Mouse (Mus musculus): Measurements from ENCODE around the gene Trappc6a.
A peak's percentile ranks its signal among the peaks of the same experiment; 100 is the strongest.

Trappc6a gene

GRCm38 (mm10) chr7:19523757-19524419, 15.7 kb downstream of the Trappc6a start:
- peak; percentile 75 for DNase-seq (ENCODE audit: low read depth, low spot score)

- DNase-seq (ENCODE audit: low read depth, low spot score): no peak
Observed at GRCm38 (mm10) chr7:19524420-19525104, 16.4 kb downstream of the Trappc6a start.

DNA sequence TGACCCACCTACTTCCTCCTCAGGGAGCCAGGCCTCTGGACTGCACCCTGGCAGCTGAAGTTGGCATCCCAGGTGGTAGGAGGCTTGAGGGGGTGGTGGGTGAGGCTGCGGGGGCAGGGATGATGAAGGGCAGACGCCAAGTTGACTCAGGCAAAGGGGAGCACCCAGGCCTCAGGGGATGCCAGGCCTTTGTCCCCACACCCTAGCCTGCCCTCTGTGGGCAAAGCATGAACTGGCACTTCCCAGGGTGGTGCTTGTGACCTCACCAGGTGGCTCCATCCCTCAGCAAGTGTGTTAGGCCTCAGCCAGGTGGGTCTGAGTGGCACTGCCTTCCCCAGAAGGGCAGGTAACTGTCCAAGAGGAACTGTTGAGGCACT, 16.9 kb downstream of the Trappc6a start:
- no peak for DNase-seq (ENCODE audit: low read depth, low spot score)

DNA sequence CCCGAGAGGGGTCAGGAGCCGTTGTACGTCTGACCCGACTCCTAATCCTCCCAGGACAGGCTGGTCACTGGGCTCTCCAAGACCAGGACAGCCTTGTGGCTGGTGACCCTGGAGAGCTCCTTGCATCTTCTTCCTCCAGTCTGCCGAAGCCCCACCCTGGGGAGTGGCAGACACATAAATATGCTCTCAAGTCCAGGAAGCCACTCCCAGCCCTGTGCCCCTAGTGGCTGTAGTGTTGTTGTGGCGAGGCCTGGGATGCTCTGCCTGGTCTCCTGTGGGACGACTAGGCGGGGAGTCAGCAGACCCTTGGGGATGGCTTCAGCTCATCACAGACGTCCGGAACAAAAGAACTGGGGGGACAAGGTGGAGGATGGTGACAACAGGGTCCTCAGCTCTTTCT, 22.9 kb downstream of the Trappc6a start:
- no peak for DNase-seq (ENCODE audit: low read depth, low spot score)

- no peak for DNase-seq (ENCODE audit: low read depth, low spot score)
Observed at GRCm38 (mm10) chr7:19532240-19532639, 24.0 kb downstream of the Trappc6a start.

GRCm38 (mm10) chr7:19534676-19535075, 26.5 kb downstream of the Trappc6a start:
- no peak for DNase-seq (ENCODE audit: low read depth, low spot score)

DNA sequence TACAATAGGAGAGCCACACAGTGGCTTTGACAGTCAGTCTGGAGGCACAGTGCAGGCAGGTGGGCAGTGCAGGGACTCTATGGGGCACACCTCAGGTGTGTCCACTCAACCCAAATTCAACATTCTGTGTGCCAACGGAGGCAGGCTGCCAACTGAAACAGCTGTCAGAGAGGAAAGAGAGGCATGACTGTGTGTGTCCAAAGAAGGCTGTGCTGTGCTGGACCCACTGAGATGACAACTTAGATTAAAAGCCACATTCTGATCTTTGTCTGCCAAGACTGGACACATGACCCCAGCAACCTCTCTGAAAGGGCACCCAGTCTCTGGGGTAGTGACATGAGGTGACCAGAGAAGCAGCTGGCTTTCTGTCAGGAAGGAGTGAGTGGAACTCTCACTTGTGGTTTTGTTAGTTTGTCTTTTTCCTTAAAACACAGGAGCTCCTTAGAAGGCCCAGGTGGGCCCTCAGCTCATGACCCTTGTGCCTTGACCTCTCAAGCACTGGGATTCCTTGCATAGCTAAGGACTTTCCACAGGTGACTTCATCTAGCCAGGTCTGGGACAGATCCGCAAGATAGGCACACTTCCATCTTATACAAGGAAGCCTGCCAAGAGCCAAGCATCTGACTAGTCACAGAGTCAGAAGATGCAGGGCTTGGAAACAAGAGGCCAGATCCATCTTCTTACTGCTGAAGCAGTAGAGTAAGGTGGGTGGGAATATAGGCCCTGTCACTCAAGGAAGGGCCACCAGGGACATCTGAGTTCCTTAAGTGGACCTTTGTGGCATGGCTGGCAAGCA, 32.8 kb downstream of the Trappc6a start:
- DNase-seq (ENCODE audit: low read depth, low spot score): no peak

- no peak for DNase-seq (ENCODE audit: low read depth, low spot score)
Observed at GRCm38 (mm10) chr7:19541681-19542154, 33.5 kb downstream of the Trappc6a start.

- DNase-seq (ENCODE audit: low read depth, low spot score): no peak
Observed at GRCm38 (mm10) chr7:19542155-19542691, 34.0 kb downstream of the Trappc6a start.

- DNase-seq (ENCODE audit: low read depth, low spot score): no peak
Observed at GRCm38 (mm10) chr7:19543584-19543983, 35.4 kb downstream of the Trappc6a start.

DNA sequence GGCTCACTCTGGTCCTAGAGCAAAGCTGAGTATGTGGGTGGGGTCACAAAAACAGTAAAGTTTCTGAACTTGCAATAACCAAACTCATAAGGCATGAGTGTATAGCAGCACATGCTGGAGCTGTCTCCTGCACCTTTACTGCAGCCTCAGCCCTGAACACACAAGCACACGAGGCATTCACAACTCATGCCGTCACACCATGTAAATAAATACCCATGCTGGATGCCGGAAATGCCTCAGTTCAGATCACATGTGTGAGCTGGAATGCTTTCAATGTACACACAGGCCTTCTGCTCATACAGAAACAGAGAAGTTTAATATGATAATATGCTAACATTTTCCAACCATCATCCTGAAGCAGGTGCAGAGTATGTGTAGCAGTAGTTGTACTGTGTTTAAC, 37.8 kb downstream of the Trappc6a start:
- no peak for DNase-seq (ENCODE audit: low read depth, low spot score)

- no peak for DNase-seq (ENCODE audit: low read depth, low spot score)
Observed at GRCm38 (mm10) chr7:19547344-19547969, 39.3 kb downstream of the Trappc6a start.

- no peak for DNase-seq (ENCODE audit: low read depth, low spot score)
Observed at GRCm38 (mm10) chr7:19549394-19549793, 41.2 kb downstream of the Trappc6a start.

GRCm38 (mm10) chr7:19551634-19552033, 43.4 kb downstream of the Trappc6a start:
- DNase-seq (ENCODE audit: low read depth, low spot score): no peak

- peak; percentile 43 for DNase-seq (ENCODE audit: low read depth, low spot score)
Observed at GRCm38 (mm10) chr7:19552443-19552842, 44.2 kb downstream of the Trappc6a start.

DNA sequence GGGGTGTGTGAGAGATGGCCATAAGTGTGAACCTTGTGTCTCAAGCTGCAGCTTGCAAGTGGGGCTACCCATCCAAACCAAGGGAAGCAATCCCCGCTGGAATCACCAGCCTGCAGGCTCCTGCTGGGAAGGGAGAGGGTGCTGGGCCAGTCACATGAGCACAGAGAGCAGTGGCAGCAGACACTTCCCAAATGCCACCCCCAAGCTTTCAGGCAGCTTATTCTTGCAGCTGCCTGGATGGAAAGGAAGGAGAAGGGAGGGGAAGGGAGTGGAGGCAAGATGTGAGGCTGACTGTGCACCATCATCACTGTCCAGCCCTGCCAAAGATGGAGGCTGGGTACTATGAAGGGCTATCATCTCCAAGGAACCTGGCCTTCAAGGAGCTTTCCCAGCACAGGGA, 46.0 kb downstream of the Trappc6a start:
- DNase-seq (ENCODE audit: low read depth, low spot score): no peak

GRCm38 (mm10) chr7:19557086-19557485, 48.9 kb downstream of the Trappc6a start:
- no peak for DNase-seq (ENCODE audit: low read depth, low spot score)

DNA sequence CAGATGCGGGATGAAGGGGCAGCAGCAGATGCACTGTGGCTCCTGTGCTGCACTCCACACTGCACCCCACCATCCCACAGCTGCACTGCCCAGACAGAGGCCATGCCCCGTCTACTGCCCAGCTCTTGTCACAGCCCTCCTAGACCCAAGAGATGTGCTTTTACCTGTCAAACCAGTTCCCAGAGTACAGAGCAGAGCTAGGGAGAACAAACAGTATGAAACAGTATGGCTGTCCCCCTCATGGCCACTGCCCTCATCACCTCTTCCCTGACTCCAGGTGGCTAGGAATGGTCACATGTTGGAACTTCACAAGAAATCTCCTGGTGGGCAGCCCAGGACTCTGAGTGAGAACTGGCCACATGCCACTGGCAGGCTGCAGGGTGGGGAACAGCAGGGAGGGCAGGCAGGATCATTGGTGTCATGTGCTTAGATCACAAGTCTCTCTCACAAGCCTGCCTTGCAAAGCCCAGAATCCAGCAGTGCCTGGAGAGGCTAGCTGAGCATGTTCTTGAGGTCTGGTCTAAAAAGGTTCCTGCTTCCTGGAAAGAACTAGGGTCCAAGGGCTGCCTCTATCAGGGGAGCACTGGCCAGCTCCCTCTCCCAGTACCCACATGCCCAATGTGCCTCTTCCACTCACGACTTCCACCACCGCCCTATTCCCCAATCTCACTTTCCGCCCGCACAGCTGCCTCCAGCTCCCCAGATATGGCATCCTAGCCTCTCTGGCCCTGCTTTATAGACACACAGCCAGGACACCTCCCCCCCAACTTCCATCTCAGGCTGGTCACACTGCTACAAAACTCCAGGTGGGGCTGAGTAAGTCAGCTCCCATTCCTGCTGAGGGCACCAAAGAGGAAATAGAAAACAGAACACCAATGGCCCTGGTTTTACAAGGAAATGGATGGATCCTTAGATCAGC, 50.0 kb downstream of the Trappc6a start:
- DNase-seq (ENCODE audit: low read depth, low spot score): no peak

- peak; percentile 44 for DNase-seq (ENCODE audit: low read depth, low spot score)
Observed at GRCm38 (mm10) chr7:19558965-19559364, 50.8 kb downstream of the Trappc6a start.

DNA sequence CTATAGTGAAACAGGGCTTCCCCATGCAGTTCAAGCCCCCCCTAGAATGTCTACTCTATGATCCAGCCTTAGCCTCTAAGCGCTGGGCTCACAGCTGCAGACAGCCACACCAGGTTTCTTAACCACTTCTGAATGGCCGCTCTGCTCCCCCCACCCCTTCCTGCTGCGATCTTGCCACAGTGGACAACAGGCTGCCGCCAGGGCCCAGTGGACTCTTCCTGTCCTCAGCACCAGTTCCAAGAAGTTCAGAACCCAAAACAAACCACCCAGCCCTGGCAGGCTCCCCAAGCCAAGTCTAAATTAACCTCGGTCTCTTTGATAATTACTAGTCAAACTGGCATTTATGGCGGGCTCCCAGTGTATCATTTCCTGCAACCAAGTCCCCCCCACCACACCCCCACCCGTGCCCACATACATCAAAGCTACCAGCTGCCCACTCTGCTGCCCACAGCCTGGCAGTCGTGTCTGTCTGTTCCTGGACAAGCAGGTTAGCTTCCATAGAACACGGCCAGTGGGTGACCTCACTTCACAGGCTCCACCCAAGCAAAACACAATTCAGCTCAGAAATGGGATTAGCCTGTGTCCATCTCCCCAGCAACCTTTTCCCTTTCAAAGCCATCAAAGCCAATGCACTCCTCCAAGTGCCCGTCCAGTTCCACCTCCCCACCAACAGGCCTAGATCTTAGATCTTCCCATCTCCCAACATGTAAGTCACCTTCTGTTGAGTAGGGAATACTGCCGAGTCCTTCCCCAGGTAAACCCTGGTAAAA, 52.5 kb downstream of the Trappc6a start:
- DNase-seq (ENCODE audit: low read depth, low spot score): no peak
